Mouse (Mus musculus): Measurements from ENCODE around the gene Acyp2. TPM values are rescaled to one million over a fixed set of nuclear protein-coding genes. Genes with fewer than 3 reads are reported as not detected.

Acyp2 gene
- 13.4 and 16.7 TPM in 2 replicates for polyA plus RNA-seq (2014; fragmentation: Nextera tagmentation; extraction: Ambion mirVana)

- Histone ChIP-seq H3K9me3 (ENCODE audit: control insufficient read depth, low read length) (no peaks in the 10 kb centered on the region), H3K4me3 (ENCODE audit: low read depth, low read length) (peak within 1 kb of the TSS; percentile 61), H3K36me3 (ENCODE audit: control insufficient read depth, insufficient read depth, low read length) (no peaks in the 10 kb centered on the region), H3K27me3 (replicated peaks; ENCODE audit: control insufficient read depth, insufficient read depth, low read length) (no peaks in the 10 kb centered on the region), H3K9ac (ENCODE audit: low read depth, low read length) (peak within 1 kb of the TSS; percentile 81), H3K4me1 (ENCODE audit: control insufficient read depth, insufficient read depth, low read length) (no peaks in the 10 kb centered on the region), H3K4me2 (ENCODE audit: low read depth, low read length) (peak within 1 kb of the TSS; percentile 62), H3K27ac (replicated peaks; ENCODE audit: low read depth, low read length) (peak within 1 kb of the TSS; percentile 66)
- 1% methylated on average over 40 of the region's 40 CpGs for WGBS
- DNase-seq (ENCODE audit: low spot score) (peak; percentile 89), ATAC-seq (ENCODE audit: low read depth) (peak; percentile 98)
These were observed at the start of gene Acyp2 for GRCm38 (mm10) chr11:30649001-30649637. Acyp2 (minus strand) TSS chr11:30649587.

GRCm38 (mm10) chr11:30689421-30689820 lies 40.0 kb upstream of the Acyp2 start:
- Histone ChIP-seq H3K9me3 (ENCODE audit: control insufficient read depth, low read length) (no peaks in the 10 kb centered on the region), H3K4me1 (ENCODE audit: control insufficient read depth, insufficient read depth, low read length) (no peaks in the 10 kb centered on the region), H3K4me2 (ENCODE audit: low read depth, low read length) (no peak overlapping the region), H3K36me3 (ENCODE audit: control insufficient read depth, insufficient read depth, low read length) (no peaks in the 10 kb centered on the region), H3K9ac (ENCODE audit: low read depth, low read length) (no peak overlapping the region), H3K27ac (replicated peaks; ENCODE audit: low read depth, low read length) (no peak overlapping the region), H3K4me3 (ENCODE audit: low read depth, low read length) (no peak overlapping the region), H3K27me3 (replicated peaks; ENCODE audit: control insufficient read depth, insufficient read depth, low read length) (no peaks in the 10 kb centered on the region)
- WGBS: 76% methylated on average over 1 of the region's 1 CpGs
- ATAC-seq (ENCODE audit: low read depth): no peak
- no peak for DNase-seq (ENCODE audit: low spot score)

GRCm38 (mm10) chr11:30676086-30676485 lies 26.7 kb upstream of the Acyp2 start:
- Histone ChIP-seq H3K4me1 (ENCODE audit: control insufficient read depth, insufficient read depth, low read length) (no peaks in the 10 kb centered on the region), H3K9ac (ENCODE audit: low read depth, low read length) (no peak overlapping the region), H3K9me3 (ENCODE audit: control insufficient read depth, low read length) (no peaks in the 10 kb centered on the region), H3K4me2 (ENCODE audit: low read depth, low read length) (no peak overlapping the region), H3K4me3 (ENCODE audit: low read depth, low read length) (no peak overlapping the region), H3K27ac (replicated peaks; ENCODE audit: low read depth, low read length) (no peak overlapping the region), H3K27me3 (replicated peaks; ENCODE audit: control insufficient read depth, insufficient read depth, low read length) (no peaks in the 10 kb centered on the region), H3K36me3 (ENCODE audit: control insufficient read depth, insufficient read depth, low read length) (no peaks in the 10 kb centered on the region)
- ATAC-seq (ENCODE audit: low read depth) (peak; percentile 60; the same call in 1 of the 2 replicates), DNase-seq (ENCODE audit: low spot score) (peak; percentile 62)
- 82% methylated on average over 1 of the region's 1 CpGs for WGBS

GRCm38 (mm10) chr11:30672719-30673118 lies 23.3 kb upstream of the Acyp2 start:
- no peaks in the 10 kb centered on the region for H3K36me3 ChIP-seq (ENCODE audit: control insufficient read depth, insufficient read depth, low read length)
- no peaks in the 10 kb centered on the region for H3K27me3 ChIP-seq (replicated peaks; ENCODE audit: control insufficient read depth, insufficient read depth, low read length)
- H3K4me3 ChIP-seq (ENCODE audit: low read depth, low read length): no peak overlapping the region
- no peak overlapping the region for H3K4me2 ChIP-seq (ENCODE audit: low read depth, low read length)
- no peak overlapping the region for H3K9ac ChIP-seq (ENCODE audit: low read depth, low read length)
- H3K27ac ChIP-seq (replicated peaks; ENCODE audit: low read depth, low read length): no peak overlapping the region
- DNase-seq (ENCODE audit: low spot score) (peak; percentile 16), ATAC-seq (ENCODE audit: low read depth) (0 out of 2 replicates have a peak, but pooled peaks have one; percentile 18)
- WGBS: 35% methylated on average over 1 of the region's 1 CpGs
- no peaks in the 10 kb centered on the region for H3K4me1 ChIP-seq (ENCODE audit: control insufficient read depth, insufficient read depth, low read length)
- no peaks in the 10 kb centered on the region for H3K9me3 ChIP-seq (ENCODE audit: control insufficient read depth, low read length)

- H3K27me3 ChIP-seq (replicated peaks; ENCODE audit: control insufficient read depth, insufficient read depth, low read length): no peaks in the 10 kb centered on the region
- 71% methylated on average over 3 of the region's 3 CpGs for WGBS
- no peak overlapping the region for H3K27ac ChIP-seq (replicated peaks; ENCODE audit: low read depth, low read length)
- no peak overlapping the region for H3K4me2 ChIP-seq (ENCODE audit: low read depth, low read length)
- H3K4me1 ChIP-seq (ENCODE audit: control insufficient read depth, insufficient read depth, low read length): no peaks in the 10 kb centered on the region
- no peak overlapping the region for H3K9ac ChIP-seq (ENCODE audit: low read depth, low read length)
- H3K4me3 ChIP-seq (ENCODE audit: low read depth, low read length): no peak overlapping the region
- H3K9me3 ChIP-seq (ENCODE audit: control insufficient read depth, low read length): peaks cover 7% of the 10 kb centered on the region; the same call in 1 of the 2 replicates
- ATAC-seq (ENCODE audit: low read depth) (no peak), DNase-seq (ENCODE audit: low spot score) (no peak)
- H3K36me3 ChIP-seq (ENCODE audit: control insufficient read depth, insufficient read depth, low read length): no peaks in the 10 kb centered on the region
These were observed 13.6 kb upstream of the Acyp2 start for GRCm38 (mm10) chr11:30663001-30663400.

GRCm38 (mm10) chr11:30662591-30662990 lies 13.2 kb upstream of the Acyp2 start:
- WGBS: 76% methylated on average over 2 of the region's 2 CpGs
- no peaks in the 10 kb centered on the region for H3K36me3 ChIP-seq (ENCODE audit: control insufficient read depth, insufficient read depth, low read length)
- no peaks in the 10 kb centered on the region for H3K4me1 ChIP-seq (ENCODE audit: control insufficient read depth, insufficient read depth, low read length)

GRCm38 (mm10) chr11:30657069-30657468 lies 7.7 kb upstream of the Acyp2 start:
- Histone ChIP-seq H3K4me2 (ENCODE audit: low read depth, low read length) (no peak overlapping the region), H3K9ac (ENCODE audit: low read depth, low read length) (no peak overlapping the region), H3K27me3 (replicated peaks; ENCODE audit: control insufficient read depth, insufficient read depth, low read length) (no peaks in the 10 kb centered on the region), H3K36me3 (ENCODE audit: control insufficient read depth, insufficient read depth, low read length) (no peaks in the 10 kb centered on the region), H3K9me3 (ENCODE audit: control insufficient read depth, low read length) (no peaks in the 10 kb centered on the region), H3K4me3 (ENCODE audit: low read depth, low read length) (no peak overlapping the region), H3K27ac (replicated peaks; ENCODE audit: low read depth, low read length) (no peak overlapping the region), H3K4me1 (ENCODE audit: control insufficient read depth, insufficient read depth, low read length) (no peaks in the 10 kb centered on the region)
- ATAC-seq (ENCODE audit: low read depth) (peak; percentile 63), DNase-seq (ENCODE audit: low spot score) (peak; percentile 67)
- WGBS: 29% methylated on average over 2 of the region's 2 CpGs

More at GRCm38 (mm10) chr11:30662591-30662990, 13.2 kb upstream of the Acyp2 start:
- H3K4me3 ChIP-seq (ENCODE audit: low read depth, low read length): no peak overlapping the region
- no peaks in the 10 kb centered on the region for H3K27me3 ChIP-seq (replicated peaks; ENCODE audit: control insufficient read depth, insufficient read depth, low read length)
- H3K9me3 ChIP-seq (ENCODE audit: control insufficient read depth, low read length): peaks cover 7% of the 10 kb centered on the region; the same call in 1 of the 2 replicates
- H3K9ac ChIP-seq (ENCODE audit: low read depth, low read length): no peak overlapping the region
- DNase-seq (ENCODE audit: low spot score) (no peak), ATAC-seq (ENCODE audit: low read depth) (no peak)
- H3K27ac ChIP-seq (replicated peaks; ENCODE audit: low read depth, low read length): no peak overlapping the region
- no peak overlapping the region for H3K4me2 ChIP-seq (ENCODE audit: low read depth, low read length)

- Histone ChIP-seq H3K36me3 (ENCODE audit: control insufficient read depth, insufficient read depth, low read length) (no peaks in the 10 kb centered on the region), H3K9me3 (ENCODE audit: control insufficient read depth, low read length) (no peaks in the 10 kb centered on the region), H3K4me3 (ENCODE audit: low read depth, low read length) (no peak overlapping the region), H3K4me2 (ENCODE audit: low read depth, low read length) (no peak overlapping the region), H3K9ac (ENCODE audit: low read depth, low read length) (no peak overlapping the region), H3K27me3 (replicated peaks; ENCODE audit: control insufficient read depth, insufficient read depth, low read length) (no peaks in the 10 kb centered on the region), H3K4me1 (ENCODE audit: control insufficient read depth, insufficient read depth, low read length) (no peaks in the 10 kb centered on the region), H3K27ac (replicated peaks; ENCODE audit: low read depth, low read length) (no peak overlapping the region)
- DNase-seq (ENCODE audit: low spot score): no peak
- ATAC-seq (ENCODE audit: low read depth): no peak
- WGBS: 90% methylated on average over 4 of the region's 4 CpGs
These were observed 6.7 kb upstream of the Acyp2 start for GRCm38 (mm10) chr11:30656060-30656459.

GRCm38 (mm10) chr11:30650416-30650815 lies 1.0 kb upstream of the Acyp2 start:
- WGBS: 88% methylated on average over 1 of the region's 1 CpGs
- ATAC-seq (ENCODE audit: low read depth) (no peak), DNase-seq (ENCODE audit: low spot score) (no peak)
- Histone ChIP-seq H3K36me3 (ENCODE audit: control insufficient read depth, insufficient read depth, low read length) (no peaks in the 10 kb centered on the region), H3K4me2 (ENCODE audit: low read depth, low read length) (no peak overlapping the region), H3K4me3 (ENCODE audit: low read depth, low read length) (no peak overlapping the region), H3K9ac (ENCODE audit: low read depth, low read length) (no peak overlapping the region), H3K27me3 (replicated peaks; ENCODE audit: control insufficient read depth, insufficient read depth, low read length) (no peaks in the 10 kb centered on the region), H3K27ac (replicated peaks; ENCODE audit: low read depth, low read length) (no peak overlapping the region), H3K9me3 (ENCODE audit: control insufficient read depth, low read length) (no peaks in the 10 kb centered on the region), H3K4me1 (ENCODE audit: control insufficient read depth, insufficient read depth, low read length) (no peaks in the 10 kb centered on the region)
